Mouse (Mus musculus): ENCODE data around the gene Lrch4. TPM values are rescaled to one million over a fixed set of nuclear protein-coding genes. Genes with fewer than 3 reads are reported as not detected.

Gene Lrch4
- polyA plus RNA-seq, 3 experiments from 2014 or later = 57.9 to 66.2 (median 65.6) TPM

- ATAC-seq = peak; percentile 46
These were observed 25.8 kb downstream of the Lrch4 start for GRCm38 (mm10) chr5:137654746-137655145.

- ATAC-seq = peak; percentile 74
These were observed 28.1 kb downstream of the Lrch4 start for GRCm38 (mm10) chr5:137656977-137657376.

GRCm38 (mm10) chr5:137660064-137660688, 31.3 kb downstream of the Lrch4 start:
- no peak for ATAC-seq

- no peak for ATAC-seq
These were observed 34.1 kb downstream of the Lrch4 start for GRCm38 (mm10) chr5:137663057-137663456.

GRCm38 (mm10) chr5:137668971-137669370, 40.0 kb downstream of the Lrch4 start:
- ATAC-seq = no peak

- ATAC-seq = no peak
These were observed 41.3 kb downstream of the Lrch4 start for GRCm38 (mm10) chr5:137670240-137670639.

- no peak for ATAC-seq
These were observed 42.7 kb downstream of the Lrch4 start for GRCm38 (mm10) chr5:137671443-137672240.

- no peak for ATAC-seq
These were observed 43.4 kb downstream of the Lrch4 start for GRCm38 (mm10) chr5:137672361-137672760.

GRCm38 (mm10) chr5:137673015-137673414, 44.1 kb downstream of the Lrch4 start:
- no peak for ATAC-seq

GRCm38 (mm10) chr5:137674786-137675185, 45.9 kb downstream of the Lrch4 start:
- ATAC-seq = no peak

- ATAC-seq = no peak
These were observed 48.9 kb downstream of the Lrch4 start for GRCm38 (mm10) chr5:137677859-137678258.

GRCm38 (mm10) chr5:137678736-137679135, 49.8 kb downstream of the Lrch4 start:
- no peak for ATAC-seq

GRCm38 (mm10) chr5:137679726-137680125, 50.8 kb downstream of the Lrch4 start:
- no peak for ATAC-seq

- no peak for ATAC-seq
These were observed 53.6 kb downstream of the Lrch4 start for GRCm38 (mm10) chr5:137682526-137682925.

- ATAC-seq = no peak
These were observed 54.7 kb downstream of the Lrch4 start for GRCm38 (mm10) chr5:137683388-137684293.

- ATAC-seq = peak; percentile 98
These were observed 55.6 kb downstream of the Lrch4 start, which contains the start of gene Agfg2 for GRCm38 (mm10) chr5:137684294-137685123. Gene Agfg2 (minus strand): TSS chr5:137684726.

- no peak for ATAC-seq
These were observed 56.7 kb downstream of the Lrch4 start for GRCm38 (mm10) chr5:137685653-137686052.

GRCm38 (mm10) chr5:137686127-137686790, 57.3 kb downstream of the Lrch4 start:
- no peak for ATAC-seq

GRCm38 (mm10) chr5:137689974-137690373, 61.1 kb downstream of the Lrch4 start:
- no peak for ATAC-seq

- no peak for ATAC-seq
These were observed 61.6 kb downstream of the Lrch4 start for GRCm38 (mm10) chr5:137690531-137690930.
